10 mouse cellular contexts compared by ENCODE assay signal in genomic region chrX:93070290-93070611, GRCm38 (mm10).
A peak's percentile ranks its signal among the peaks of the same experiment; 100 is the strongest.
DNase-seq lines count a peak whose midpoint lies in the region; ATAC-seq and TF ChIP-seq lines count a peak whose summit lies in the region.
"Had no signal": no experiment of that assay in that cellular context is flagged by ENCODE, and none has a peak within 500 bp of the region (broad histone marks: within the 10 kb centered on the region; RNA-seq: fewer than 3 reads in every experiment).

No protein-coding gene starts in this region.

- 64% methylated on average over 5 of the region's 5 CpGs for WGBS in intestine, postnatal 0 days
- WGBS in intestine, embryonic 16.5 days = 60% methylated on average over 5 of the region's 5 CpGs
- WGBS in forebrain, embryonic 10.5 days = 33% methylated on average over 5 of the region's 5 CpGs
- 33% methylated on average over 5 of the region's 5 CpGs for WGBS in hindbrain, embryonic 16.5 days
- WGBS in neural tube, embryonic 14.5 days = 50% methylated on average over 5 of the region's 5 CpGs

- TF ChIP-seq CTCF in intestine, postnatal 0 days (IDR thresholded peaks at IDR 0.05; ENCODE audit: low read depth) = no peak

- no peaks in the 10 kb centered on the region for H3K9me3 ChIP-seq in intestine, postnatal 0 days (ENCODE audit: control insufficient read depth)
- H3K9me3 ChIP-seq in intestine, embryonic 16.5 days (ENCODE audit: control insufficient read depth, low read length) = no peaks in the 10 kb centered on the region
- no peaks in the 10 kb centered on the region for H3K9me3 ChIP-seq in forebrain, embryonic 10.5 days
- no peaks in the 10 kb centered on the region for H3K9me3 ChIP-seq in hindbrain, embryonic 16.5 days (ENCODE audit: control insufficient read depth, low read length)
- no peaks in the 10 kb centered on the region for H3K9me3 ChIP-seq in neural tube, embryonic 14.5 days (ENCODE audit: control insufficient read depth, low read length)
- H3K9me3 ChIP-seq: liver, embryonic 15.5 days had no signal

- H3K27me3 ChIP-seq in intestine, postnatal 0 days (replicated peaks; ENCODE audit: control insufficient read depth, insufficient read depth, low read length) = no peaks in the 10 kb centered on the region
- no peaks in the 10 kb centered on the region for H3K27me3 ChIP-seq in intestine, embryonic 16.5 days (replicated peaks; ENCODE audit: control insufficient read depth, insufficient read depth, low read length)
- H3K27me3 ChIP-seq in forebrain, embryonic 10.5 days (ENCODE audit: poor library complexity, severe bottlenecking) = peaks cover 5% of the 10 kb centered on the region
- no peaks in the 10 kb centered on the region for H3K27me3 ChIP-seq in hindbrain, embryonic 16.5 days (replicated peaks; ENCODE audit: control insufficient read depth, insufficient read depth, low read length)
- no peaks in the 10 kb centered on the region for H3K27me3 ChIP-seq in neural tube, embryonic 14.5 days (ENCODE audit: control insufficient read depth, insufficient read depth, low read length)
- H3K27me3 ChIP-seq: liver, embryonic 15.5 days had no signal

- H3K4me3 ChIP-seq in intestine, postnatal 0 days (ENCODE audit: low read depth, low read length) = no peak overlapping the region
- H3K4me3 ChIP-seq in intestine, embryonic 16.5 days (ENCODE audit: low read length) = no peak overlapping the region
- no peak overlapping the region for H3K4me3 ChIP-seq in forebrain, embryonic 10.5 days
- no peak overlapping the region for H3K4me3 ChIP-seq in hindbrain, embryonic 16.5 days (ENCODE audit: low read length)
- H3K4me3 ChIP-seq in neural tube, embryonic 14.5 days (ENCODE audit: low read depth, low read length) = no peak overlapping the region
- H3K4me3 ChIP-seq: heart, adult 2 months; liver, embryonic 15.5 days had no signal

- no peaks in the 10 kb centered on the region for H3K4me1 ChIP-seq in intestine, postnatal 0 days (replicated peaks; ENCODE audit: control insufficient read depth, insufficient read depth, low read length)
- H3K4me1 ChIP-seq in intestine, embryonic 16.5 days (ENCODE audit: control insufficient read depth, insufficient read depth, low read length) = no peaks in the 10 kb centered on the region
- peaks cover 13% of the 10 kb centered on the region for H3K4me1 ChIP-seq in forebrain, embryonic 10.5 days
- no peaks in the 10 kb centered on the region for H3K4me1 ChIP-seq in hindbrain, embryonic 16.5 days (ENCODE audit: control insufficient read depth, insufficient read depth, low read depth, low read length)
- H3K4me1 ChIP-seq in neural tube, embryonic 14.5 days (ENCODE audit: control insufficient read depth, insufficient read depth, low read length) = no peaks in the 10 kb centered on the region
- H3K4me1 ChIP-seq: liver, embryonic 15.5 days had no signal

- DNase-seq in forebrain, embryonic 10.5 days (ENCODE audit: extremely low spot score, low spot score) = no peak
- DNase-seq in cerebellum, adult 11-12 months = no peak

- no peak for ATAC-seq in intestine, postnatal 0 days
- no peak for ATAC-seq in intestine, embryonic 16.5 days
- ATAC-seq in hindbrain, embryonic 16.5 days = peak; percentile 83
- ATAC-seq in neural tube, embryonic 14.5 days (ENCODE audit: low read depth) = 0 out of 2 replicates have a peak, but pooled peaks have one; percentile 34
- no peak for ATAC-seq in frontal cortex, adult (ENCODE audit: low TSS enrichment)

- no peak overlapping the region for H3K9ac ChIP-seq in intestine, postnatal 0 days (ENCODE audit: low read depth, low read length)
- no peak overlapping the region for H3K9ac ChIP-seq in intestine, embryonic 16.5 days (ENCODE audit: low read depth, low read length)
- H3K9ac ChIP-seq in hindbrain, embryonic 16.5 days (ENCODE audit: low read depth, low read length) = no peak overlapping the region
- no peak overlapping the region for H3K9ac ChIP-seq in neural tube, embryonic 14.5 days (replicated peaks; ENCODE audit: low read depth, low read length)
- H3K9ac ChIP-seq: liver, embryonic 15.5 days had no signal

- peak overlapping the region; percentile 48; the same call in 1 of the 2 replicates for H3K4me2 ChIP-seq in intestine, postnatal 0 days (replicated peaks; ENCODE audit: low read depth)
- H3K4me2 ChIP-seq in intestine, embryonic 16.5 days (ENCODE audit: low read depth, low read length) = no peak overlapping the region
- H3K4me2 ChIP-seq in hindbrain, embryonic 16.5 days (ENCODE audit: low read length) = peak overlapping the region; percentile 52
- H3K4me2 ChIP-seq in neural tube, embryonic 14.5 days (ENCODE audit: low read depth, low read length) = no peak overlapping the region
- H3K4me2 ChIP-seq: liver, embryonic 15.5 days had no signal

- H3K27ac ChIP-seq in intestine, postnatal 0 days (ENCODE audit: low read depth, low read length) = no peak overlapping the region
- H3K27ac ChIP-seq in intestine, embryonic 16.5 days (ENCODE audit: low read length) = no peak overlapping the region
- 0 out of 2 replicates have a peak overlapping the region, but pooled peaks have one; percentile 30 for H3K27ac ChIP-seq in forebrain, embryonic 10.5 days
- no peak overlapping the region for H3K27ac ChIP-seq in hindbrain, embryonic 16.5 days (ENCODE audit: low read depth, low read length)
- no peak overlapping the region for H3K27ac ChIP-seq in neural tube, embryonic 14.5 days (ENCODE audit: low read depth, low read length)
- H3K27ac ChIP-seq: heart, adult 2 months; liver, embryonic 15.5 days; macrophage had no signal

- no peaks in the 10 kb centered on the region for H3K36me3 ChIP-seq in intestine, postnatal 0 days (ENCODE audit: control insufficient read depth, insufficient read depth)
- no peaks in the 10 kb centered on the region for H3K36me3 ChIP-seq in intestine, embryonic 16.5 days (ENCODE audit: control insufficient read depth, insufficient read depth, low read length)
- no peaks in the 10 kb centered on the region for H3K36me3 ChIP-seq in forebrain, embryonic 10.5 days (replicated peaks)
- H3K36me3 ChIP-seq in hindbrain, embryonic 16.5 days (ENCODE audit: control insufficient read depth, insufficient read depth, low read length) = no peaks in the 10 kb centered on the region
- H3K36me3 ChIP-seq in neural tube, embryonic 14.5 days (ENCODE audit: control insufficient read depth, insufficient read depth, low read length) = no peaks in the 10 kb centered on the region
- H3K36me3 ChIP-seq: liver, embryonic 15.5 days had no signal

Comparison
In these comparisons a context has a peak if more than half of its experiments do, and no peak if none do; other contexts are left out.
1. H3K4me2 ChIP-seq: peak in intestine, postnatal 0 days (single experiment) and hindbrain, embryonic 16.5 days (single experiment); none in intestine, embryonic 16.5 days (single experiment) and neural tube, embryonic 14.5 days (single experiment).
2. ATAC-seq: peak in hindbrain, embryonic 16.5 days (single experiment) and neural tube, embryonic 14.5 days (single experiment); none in intestine, postnatal 0 days (single experiment), intestine, embryonic 16.5 days (single experiment) and frontal cortex, adult (single experiment).